Mouse (Mus musculus): ENCODE measurements at regions not wholly inside any gene's neighbourhood (a gene's known extent, or its start where the extent isn't known, plus 50 kb on each side); places are given as distances from the start of the nearest gene placed in this dataset.

DNA sequence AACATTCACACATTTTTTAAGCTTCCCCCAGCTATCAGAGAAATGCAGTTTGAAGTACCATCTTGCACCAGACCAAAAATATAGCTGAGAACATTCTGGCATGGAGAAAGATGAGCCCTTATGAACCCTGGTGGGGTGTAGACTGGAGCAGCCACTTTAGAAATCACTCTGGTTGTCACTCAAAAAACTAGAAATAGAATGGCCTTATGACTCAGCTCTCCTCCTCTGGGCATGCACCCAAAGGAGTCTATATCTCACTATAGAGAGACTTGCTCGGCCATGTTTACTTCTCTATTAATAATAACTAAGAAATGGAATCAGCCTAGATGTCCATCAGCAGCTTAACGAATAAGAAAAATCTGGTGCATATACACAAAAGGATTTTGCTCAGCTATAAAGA, 436.5 kb upstream of the Rgma start:
- TF ChIP-seq CTCF (IDR thresholded peaks at IDR 0.05; ENCODE audit: low read depth, low read length) (no peak), POLR2A (IDR thresholded peaks at IDR 0.05; ENCODE audit: extremely low read depth, insufficient read depth, low read length) (no peak)
